Mouse (Mus musculus) Patski (cell line): ENCODE results near the gene Mrpl43. TPM values are rescaled to one million over a fixed set of nuclear protein-coding genes. Genes with fewer than 3 reads are reported as not detected.
A peak's percentile ranks its signal among the peaks of the same experiment; 100 is the strongest.

Source experiments
- ATAC-seq: fragments of 100-300 bp; one replicate; pipeline ENCODE4 v1.8.0; 2021
- CTCF ChIA-PET: fragments of 350-600 bp; sonication (Branson Sonifier 250); formaldehyde crosslinking; loops from one replicate; lab custom pipeline; 2022; ENCODE audit warnings: inconsistent platforms; lab: Charles Lee
- POLR2A ChIA-PET: fragments of 350-600 bp; sonication (Branson Sonifier 250); formaldehyde crosslinking; loops from one replicate; lab custom pipeline; 2022; ENCODE audit warnings: antibody characterized with exemption, inconsistent platforms; lab: Charles Lee
- DNase-seq: peaks from one replicate; pipeline ENCODE4 v3.0.0-alpha.2; 2011; ENCODE audit warnings: low read depth, low spot score
- H3K27me3 ChIP-seq: fragments of 371-371 bp; one replicate; pipeline ENCODE4 v1.5.1; 2021
- CTCF ChIP-seq: fragments of 100-300 bp; IDR thresholded peaks from one replicate; pipeline ENCODE4 v1.5.1; 2021
- in situ Hi-C: fragments of 300-500 bp; cut with MboI; formaldehyde crosslinking; loops from 3 replicates; pipeline ENCODE4 v1.11.1; 2018; ENCODE audit warnings: low pct_unique_long_range_greater_than_20kb, mixed read lengths
- polyA plus RNA-seq: library from polyadenylated mRNA; unstranded; gene quantifications from one replicate; pipeline ENCODE4 v1.2.3, GENCODE M21; 2021

The Mrpl43 gene
- polyA plus RNA-seq, 1 experiment from 2014 or later: 68.3 TPM

DNA sequence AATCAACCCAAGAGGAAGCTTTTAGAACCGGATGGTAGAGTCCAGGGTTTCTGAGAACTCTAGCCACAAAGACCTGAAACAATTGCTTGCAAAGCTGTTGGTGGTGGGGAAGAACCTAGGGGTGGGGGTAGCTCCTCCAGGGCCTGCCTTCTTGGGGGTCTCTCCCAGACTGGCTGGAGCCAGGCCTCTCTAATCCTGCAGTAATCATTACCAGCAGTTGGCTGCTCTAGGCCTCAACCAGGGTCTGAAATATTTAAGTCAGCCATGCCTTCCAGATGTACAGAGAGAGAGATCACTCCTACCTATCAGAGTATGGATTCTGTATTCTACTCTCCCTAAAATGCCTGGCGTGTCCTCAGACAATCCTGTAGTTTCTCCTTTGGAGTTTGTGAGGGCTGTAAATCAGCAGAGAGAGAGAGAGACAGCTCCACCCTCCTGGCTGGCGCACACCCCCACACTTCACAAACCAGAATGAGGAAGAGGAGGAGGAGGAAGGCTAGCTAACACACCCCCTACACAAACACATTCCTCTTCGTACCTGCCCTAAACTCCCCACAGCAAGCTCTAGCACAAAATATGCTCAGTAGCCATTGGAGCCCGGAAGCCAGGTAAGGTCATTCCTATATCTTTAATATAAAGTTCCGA, 7.5 kb upstream of the Mrpl43 start:
- ChIA-PET POLR2A (interaction anchor here (0.6 to 5.5 kb wide), 7 partner anchors 14 to 1434 kb away, joined by 3 to 31 read pairs (median 4); partner anchors contain the start of gene Sfxn3), CTCF (interaction anchor here (1.1 to 14.5 kb wide), 9 partner anchors 8 to 63 kb away, joined by 3 to 188 read pairs (median 8); partner anchors contain the start of genes Sfxn3 and Twnk)
- in situ Hi-C loops: no loop called here
- no peaks in the 10 kb centered on the region for H3K27me3 ChIP-seq
- no peak for TF ChIP-seq CTCF
- no peak for ATAC-seq
- DNase-seq: no peak

DNA sequence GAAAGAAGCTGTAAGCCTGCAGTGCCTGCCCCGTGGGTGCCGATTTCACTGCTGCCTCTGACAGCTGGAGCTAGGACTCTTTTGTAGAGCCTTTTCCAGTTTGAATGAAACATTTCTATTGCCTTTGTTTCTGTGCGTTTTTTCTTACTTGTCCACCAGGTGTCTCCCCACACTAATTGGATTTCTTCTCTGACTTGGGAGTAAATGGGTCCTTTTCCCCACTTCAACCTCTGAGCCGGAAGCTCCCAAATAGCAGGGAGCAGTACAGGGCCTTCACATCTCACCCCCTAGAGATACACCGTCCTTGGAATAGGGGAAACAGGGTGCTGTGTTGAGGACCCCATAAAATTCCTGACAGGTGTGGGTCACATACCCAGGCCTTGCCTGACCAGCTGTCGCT, 6.4 kb upstream of the Mrpl43 start:
- no peak for ATAC-seq
- in situ Hi-C loops: no loop called here
- H3K27me3 ChIP-seq: no peaks in the 10 kb centered on the region
- POLR2A ChIA-PET: interaction anchor here (1.0 to 5.5 kb wide), 3 partner anchors 17 to 35 kb away, joined by 3 to 31 read pairs (median 4); partner anchors contain the start of gene Sfxn3
- DNase-seq: no peak
- TF ChIP-seq CTCF: no peak
- CTCF ChIA-PET: interaction anchor here (1.1 to 14.5 kb wide), 11 partner anchors 10 to 64 kb away, joined by 3 to 188 read pairs (median 4); partner anchors contain the start of gene Sfxn3

DNA sequence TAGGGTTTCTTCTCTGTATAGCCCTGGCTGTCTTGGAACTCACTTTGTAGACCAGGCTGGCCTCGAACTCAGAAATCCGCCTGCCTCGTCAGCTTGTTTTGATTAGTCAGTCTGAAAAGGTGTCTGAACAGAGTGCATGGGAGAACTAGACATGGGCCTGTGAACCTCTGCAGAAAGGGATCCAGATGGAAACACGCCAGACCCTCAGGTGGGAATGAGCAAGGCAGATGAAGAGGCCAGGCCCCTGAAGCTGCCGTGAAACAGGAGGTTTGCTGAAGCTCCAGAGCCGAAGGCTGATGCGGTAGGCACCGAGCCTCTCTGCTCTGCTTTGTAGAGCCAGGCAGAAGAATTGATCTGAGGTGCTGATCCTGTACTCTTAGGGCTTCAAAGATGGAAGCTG, 6.0 kb upstream of the Mrpl43 start:
- in situ Hi-C loops: no loop called here
- POLR2A ChIA-PET: interaction anchor here (1.0 to 5.5 kb wide), 3 partner anchors 16 to 35 kb away, joined by 3 to 31 read pairs (median 4); partner anchors contain the start of gene Sfxn3

DNA sequence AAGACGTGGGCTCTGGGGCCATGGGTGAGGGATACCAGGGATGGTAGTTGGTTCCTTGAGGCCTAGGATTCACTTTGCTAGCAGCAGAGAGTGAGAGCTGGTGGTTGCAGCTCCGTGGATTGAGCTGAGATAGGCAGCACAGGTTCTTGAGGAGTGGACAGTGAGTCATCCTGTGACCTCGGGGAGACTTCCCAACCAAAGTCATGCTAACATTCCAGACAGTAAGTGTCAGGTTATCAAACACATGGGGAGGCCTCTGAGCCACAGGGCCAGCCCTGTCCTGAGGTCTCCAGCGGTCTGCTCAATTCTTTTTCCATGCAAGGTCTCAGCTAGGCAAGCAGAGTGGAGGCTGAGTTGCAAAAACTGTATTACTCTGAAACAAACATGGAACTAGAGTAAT, 4.4 kb upstream of the Mrpl43 start:
- in situ Hi-C loops: no loop called here
- H3K27me3 ChIP-seq: no peaks in the 10 kb centered on the region
- no peak for ATAC-seq
- ChIA-PET CTCF (interaction anchor here (1.0 to 14.5 kb wide), 2 partner anchors 18 to 26 kb away, joined by 3 to 188 read pairs; no protein-coding TSS in a partner anchor), POLR2A (interaction anchor here (1.3 to 5.5 kb wide), 2 partner anchors 17 to 20 kb away, joined by 4 to 31 read pairs; no protein-coding TSS in a partner anchor)
- DNase-seq: no peak
- no peak for TF ChIP-seq CTCF

More for the DNA sequence above, 6.0 kb upstream of the Mrpl43 start:
- ATAC-seq: no peak
- CTCF ChIA-PET: interaction anchor here (1.2 to 14.5 kb wide), 8 partner anchors 12 to 64 kb away, joined by 3 to 188 read pairs (median 8); partner anchors contain the start of gene Sfxn3
- no peak for DNase-seq
- no peak for TF ChIP-seq CTCF
- no peaks in the 10 kb centered on the region for H3K27me3 ChIP-seq

DNA sequence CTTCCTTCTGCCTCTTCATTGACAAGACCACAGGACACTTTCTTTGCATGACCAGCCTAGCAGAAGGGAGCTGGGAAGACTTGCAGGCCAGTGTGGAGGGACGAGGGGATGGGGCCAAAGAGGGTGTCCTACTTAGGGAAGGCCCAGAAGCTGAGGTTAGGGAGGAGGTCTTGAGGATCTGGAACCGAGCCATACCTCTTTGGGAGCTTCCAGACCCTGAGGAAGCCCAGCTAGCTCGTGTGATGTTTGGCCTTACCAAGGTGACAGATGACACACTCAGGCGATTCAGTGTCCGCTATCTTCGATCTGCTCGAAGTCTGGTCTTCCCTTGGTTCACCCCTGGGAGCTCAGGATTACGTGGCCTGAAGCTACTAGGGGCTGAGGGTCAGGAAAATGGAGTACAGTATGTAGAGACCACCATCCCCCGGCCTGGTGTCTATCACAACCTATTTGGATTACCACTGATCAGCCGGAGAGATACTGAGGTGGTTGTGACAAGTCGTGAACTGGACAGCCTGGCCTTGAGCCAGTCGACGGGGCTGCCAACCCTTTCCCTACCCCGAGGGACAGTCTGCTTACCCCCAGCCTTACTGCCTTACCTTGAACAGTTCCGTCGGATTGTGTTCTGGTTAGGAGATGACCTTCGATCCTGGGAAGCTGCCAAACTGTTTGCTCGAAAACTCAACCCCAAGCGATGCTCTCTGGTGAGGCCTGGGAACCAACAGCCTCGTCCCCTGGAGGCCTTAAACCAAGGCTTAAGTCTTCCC, 1.4 kb upstream of the Mrpl43 start:
- no peak for TF ChIP-seq CTCF
- POLR2A ChIA-PET: interaction anchor here (0.6 to 3.2 kb wide), 6 partner anchors 7 to 602 kb away, joined by 3 to 14 read pairs (median 3); no protein-coding TSS in a partner anchor
- no peak for DNase-seq

DNA sequence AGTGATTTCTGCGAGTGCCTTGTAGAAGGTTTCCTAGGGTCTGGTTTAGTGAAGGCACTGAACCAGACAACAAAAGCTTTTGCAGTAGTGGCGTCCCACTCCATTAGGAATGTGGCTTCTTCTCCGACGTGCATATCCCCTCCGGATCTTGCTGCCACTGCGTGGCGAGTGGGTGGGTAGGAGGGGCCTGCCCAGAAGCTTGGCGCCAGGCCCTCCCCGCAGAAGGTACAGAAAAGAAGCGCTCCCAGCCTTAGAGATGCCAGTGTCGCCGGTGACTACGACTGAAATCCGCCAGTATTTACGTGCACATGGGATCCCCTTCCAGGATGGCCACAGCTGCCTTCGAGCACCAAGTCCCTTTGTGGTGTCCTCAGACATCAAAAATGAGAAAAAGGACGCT, 779 bp upstream of the Mrpl43 start:
- TF ChIP-seq CTCF: no peak
- DNase-seq (no peak), ATAC-seq (no peak)

More for the DNA sequence above, 1.4 kb upstream of the Mrpl43 start:
- no peak for ATAC-seq
- H3K27me3 ChIP-seq: no peaks in the 10 kb centered on the region
- in situ Hi-C loops: no loop called here
- CTCF ChIA-PET: interaction anchor here (14.5 kb wide), 1 partner anchor 21 kb away, joined by 188 read pairs; no protein-coding TSS in a partner anchor

DNA sequence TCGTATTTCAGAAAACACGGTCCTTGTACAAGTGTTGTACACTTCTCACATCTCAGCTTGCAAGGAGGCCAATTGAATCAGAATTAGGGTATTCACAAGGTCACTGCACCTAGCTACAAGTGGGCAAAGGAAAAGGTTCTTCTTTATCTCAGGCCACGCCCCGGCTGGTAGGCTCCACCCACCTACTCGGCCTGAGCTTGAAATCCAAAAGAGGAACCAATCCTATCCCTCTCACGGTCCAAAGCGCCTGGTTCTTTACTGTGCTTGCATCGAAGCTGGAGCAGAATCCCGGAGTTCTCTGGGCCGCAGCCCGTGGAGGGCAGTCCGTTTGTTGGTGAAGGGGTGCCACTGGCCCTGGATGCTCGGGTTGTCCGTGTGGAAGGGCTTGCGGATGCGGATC, 798 bp downstream of the Mrpl43 start, which contains the start of gene Twnk:
Gene Twnk (plus strand): TSS at position 220 of the 400 bp plus-strand sequence.
- ChIA-PET POLR2A (interaction anchor here (0.6 to 3.2 kb wide), 5 partner anchors 11 to 440 kb away, joined by 3 to 14 read pairs (median 3); no protein-coding TSS in a partner anchor), CTCF (interaction anchor here (1.0 to 14.5 kb wide), 4 partner anchors 8 to 24 kb away, joined by 3 to 188 read pairs (median 5); partner anchors contain the start of gene Lzts2)
- H3K27me3 ChIP-seq: no peaks in the 10 kb centered on the region
- TF ChIP-seq CTCF: no peak
- DNase-seq: no peak
- in situ Hi-C loops: no loop called here
- ATAC-seq: peak; percentile 18

More for the DNA sequence above, 779 bp upstream of the Mrpl43 start:
- in situ Hi-C loops: no loop called here
- POLR2A ChIA-PET: interaction anchor here (0.6 to 3.2 kb wide), 6 partner anchors 8 to 602 kb away, joined by 3 to 14 read pairs (median 3); no protein-coding TSS in a partner anchor
- CTCF ChIA-PET: interaction anchor here (14.5 kb wide), 1 partner anchor 22 kb away, joined by 188 read pairs; no protein-coding TSS in a partner anchor
- H3K27me3 ChIP-seq: no peaks in the 10 kb centered on the region

DNA sequence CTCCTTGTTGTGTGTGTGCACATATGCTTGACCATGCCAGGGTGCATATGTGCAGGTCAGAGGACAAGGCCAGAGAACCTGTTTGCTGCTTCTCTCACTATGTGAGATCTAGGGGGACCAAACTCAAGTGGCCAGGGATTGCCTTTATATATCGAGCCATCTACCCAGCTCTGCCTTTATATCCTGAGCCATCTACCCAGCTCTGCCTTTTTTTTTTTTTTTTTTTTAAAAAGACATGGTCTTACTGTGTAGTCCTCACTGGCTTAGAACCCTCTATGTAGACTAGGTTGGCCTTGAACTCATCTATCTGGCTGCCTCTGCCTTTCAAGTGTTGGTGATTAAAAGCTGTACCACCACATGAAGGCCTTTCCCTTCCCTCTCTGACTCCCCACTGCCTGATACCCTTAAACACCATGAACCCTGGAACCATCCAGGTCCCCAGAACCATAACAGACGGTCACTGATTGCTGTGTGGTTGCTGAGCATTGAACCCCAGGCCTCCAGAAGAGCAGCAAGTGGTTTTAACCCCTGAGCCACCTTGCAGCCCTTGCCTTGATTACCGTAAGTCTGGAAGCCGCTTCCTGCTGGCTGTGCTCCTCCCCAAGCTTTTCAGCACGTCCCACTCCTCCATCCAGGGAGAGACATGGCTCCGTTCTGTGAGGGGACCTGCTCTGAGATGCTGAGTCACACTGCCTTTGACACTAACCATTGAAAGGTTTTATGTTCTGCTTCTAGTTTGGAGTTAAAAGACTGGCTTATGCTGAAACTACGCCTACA, 2.3 kb downstream of the Mrpl43 start:
- in situ Hi-C loops: no loop called here
- no peak for TF ChIP-seq CTCF
- ATAC-seq (no peak), DNase-seq (no peak)
- POLR2A ChIA-PET: interaction anchor here (0.6 to 1.2 kb wide), 3 partner anchors 12 to 439 kb away, joined by 3 to 10 read pairs (median 3); no protein-coding TSS in a partner anchor
- no peaks in the 10 kb centered on the region for H3K27me3 ChIP-seq
- CTCF ChIA-PET: interaction anchor here (1.6 kb wide), 1 partner anchor 18 kb away, joined by 5 read pairs; no protein-coding TSS in a partner anchor

DNA sequence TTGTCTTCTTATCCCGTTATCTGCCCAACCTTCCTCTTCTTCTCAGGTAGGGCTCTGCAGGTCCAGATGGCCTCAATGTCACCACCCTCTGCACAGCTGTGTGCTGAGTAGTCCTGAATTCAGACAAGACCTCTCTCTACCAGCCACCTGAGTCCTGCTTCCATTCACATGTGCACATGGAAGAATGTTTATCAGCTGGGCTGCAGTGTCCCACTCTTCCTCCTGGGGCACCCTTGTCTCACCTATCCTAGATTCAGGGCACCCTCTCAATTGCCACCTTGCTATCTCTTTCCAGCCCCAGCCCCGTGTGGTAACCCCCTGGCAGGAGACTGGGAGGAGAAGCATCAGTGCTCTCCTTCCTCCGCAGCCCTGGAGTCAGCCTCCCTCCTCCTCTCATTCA, 3.9 kb downstream of the Mrpl43 start:
- ATAC-seq (no peak), DNase-seq (no peak)
- CTCF ChIA-PET: no interaction called here
- TF ChIP-seq CTCF: no peak
- H3K27me3 ChIP-seq: no peaks in the 10 kb centered on the region
- in situ Hi-C loops: no loop called here
- POLR2A ChIA-PET: no interaction called here
